Mouse (Mus musculus): ENCODE results near the gene Olfr307.
"Not testable (repeated sequence)": the region's sequence is repeated elsewhere in the genome, so short reads cannot be mapped to it uniquely, and the experiment has no call there.

Gene Olfr307

GRCm38 (mm10) chr7:86337486-86337885, at the start of gene Olfr307:
Gene Olfr307, minus strand, starts transcription at chr7:86337586.
- DNase-seq (ENCODE audit: low spot score), result no peak

- no peak for DNase-seq (ENCODE audit: low spot score)
Observed at GRCm38 (mm10) chr7:86386558-86386957, 49.2 kb upstream of the Olfr307 start, which contains the start of gene Olfr304. Gene Olfr304, minus strand, starts transcription at chr7:86386658.

- no peak for DNase-seq (ENCODE audit: low spot score)
Observed at GRCm38 (mm10) chr7:86385769-86386168, 48.4 kb upstream of the Olfr307 start.

- no peak for DNase-seq (ENCODE audit: low spot score)
Observed at GRCm38 (mm10) chr7:86366828-86367227, 29.4 kb upstream of the Olfr307 start, which contains the start of gene Olfr305. Gene Olfr305, minus strand, starts transcription at chr7:86366928.

GRCm38 (mm10) chr7:86346296-86346695, 8.9 kb upstream of the Olfr307 start:
- DNase-seq (ENCODE audit: low spot score), result not testable (repeated sequence)

GRCm38 (mm10) chr7:86344253-86344652, 6.9 kb upstream of the Olfr307 start:
- no peak for DNase-seq (ENCODE audit: low spot score)

GRCm38 (mm10) chr7:86342881-86343565, 5.6 kb upstream of the Olfr307 start:
- DNase-seq (ENCODE audit: low spot score), result no peak

GRCm38 (mm10) chr7:86325530-86325929, 11.9 kb downstream of the Olfr307 start, which contains the start of gene Olfr308:
Gene Olfr308, minus strand, starts transcription at chr7:86325630.
- DNase-seq (ENCODE audit: low spot score), result no peak

- DNase-seq (ENCODE audit: low spot score), result no peak
Observed at GRCm38 (mm10) chr7:86321323-86321722, 16.1 kb downstream of the Olfr307 start.

- DNase-seq (ENCODE audit: low spot score), result no peak
Observed at GRCm38 (mm10) chr7:86313608-86314007, 23.8 kb downstream of the Olfr307 start, which contains the start of gene Olfr309. Gene Olfr309, minus strand, starts transcription at chr7:86313708.

Measured in testis, postnatal 10 days (tissue).